Mouse (Mus musculus) monocyte, adult 5-6 weeks (primary cell): ENCODE measurements around the gene Nxn. TPM values are rescaled to one million over a fixed set of nuclear protein-coding genes. Genes with fewer than 3 reads are reported as not detected.

ENCODE experiments used
- ATAC-seq: fragments of 153-309, 156-312 bp; replicated peaks from 2 replicates; pipeline ENCODE4 v1.8.0; 2017; ENCODE audit warnings: mild to moderate bottlenecking; ENCODE audit not compliant: low TSS enrichment, insufficient number of reproducible peaks, severe bottlenecking, poor library complexity, low FRiP score
- total RNA-seq: library from RNA; stranded (forward); fragments of 200-1000, 200-491, 200-594 nt; gene quantifications from 3 replicates; pipeline ENCODE4 v1.2.3, GENCODE M21; 2017

Nxn gene
- total RNA-seq, 1 experiment from 2014 or later = 1.9 TPM

- ATAC-seq = no peak
These were observed 188.5 kb downstream of the Nxn start for GRCm38 (mm10) chr11:76210228-76210985.

Other genes with a start within 250 kb of the Nxn start
- 39.4 to 43.8 TPM (median 41.9 TPM) in 3 replicates for gene Vps53, start 219.5 kb downstream of the Nxn start, total RNA-seq
- gene Fam57a, start 219.5 kb downstream of the Nxn start, total RNA-seq = 0.85 to 1.8 TPM (median 1.4 TPM) in 3 replicates
- gene Dbil5, start 181.5 kb downstream of the Nxn start, total RNA-seq = 0.97 TPM in 1 of 3 replicates, not detected in the others
- 2.3 to 4.5 TPM in 2 of 3 replicates, not detected in the other for gene Gemin4, start 181.5 kb downstream of the Nxn start, total RNA-seq
- gene Mrm3, start 155.4 kb downstream of the Nxn start, total RNA-seq = 3.2 to 9.7 TPM (median 5.5 TPM) in 3 replicates
- 66.2 to 85.9 TPM (median 77.0 TPM) in 3 replicates for gene Glod4, start 155.4 kb downstream of the Nxn start, total RNA-seq
- gene Timm22, start 7.8 kb upstream of the Nxn start, total RNA-seq = 6.4 to 10.2 TPM (median 8.2 TPM) in 3 replicates
- gene Abr, start 223.2 kb upstream of the Nxn start, total RNA-seq = 129 to 139 TPM (median 130 TPM) in 3 replicates